Mouse (Mus musculus) ES-CJ7 (cell line): ENCODE measurements around the gene Terb2.

ENCODE experiments used
- DNase-seq: peaks from one replicate; pipeline ENCODE4 v3.0.0; 2011; ENCODE audit warnings: low read depth, low spot score

Terb2 gene

GRCm38 (mm10) chr2:122233341-122233740, 47.3 kb downstream of the Terb2 start:
- DNase-seq: peak; percentile 40

GRCm38 (mm10) chr2:122233759-122234557, 47.9 kb downstream of the Terb2 start:
- peak; percentile 49 for DNase-seq

GRCm38 (mm10) chr2:122234611-122235288, 48.7 kb downstream of the Terb2 start, which contains the start of gene Sord:
Sord (plus strand) TSS chr2:122234749.
- DNase-seq: peak; percentile 74

GRCm38 (mm10) chr2:122235425-122235824, 49.4 kb downstream of the Terb2 start:
- no peak for DNase-seq

- DNase-seq: no peak
These were observed 50.2 kb downstream of the Terb2 start for GRCm38 (mm10) chr2:122236321-122236720.

- no peak for DNase-seq
These were observed 51.9 kb downstream of the Terb2 start for GRCm38 (mm10) chr2:122237891-122238470.

- no peak for DNase-seq
These were observed 54.7 kb downstream of the Terb2 start for GRCm38 (mm10) chr2:122240735-122241134.

- no peak for DNase-seq
These were observed 55.2 kb downstream of the Terb2 start for GRCm38 (mm10) chr2:122241226-122241625.

- DNase-seq: no peak
These were observed 55.9 kb downstream of the Terb2 start for GRCm38 (mm10) chr2:122241935-122242334.

- DNase-seq: peak; percentile 85
These were observed 57.6 kb downstream of the Terb2 start for GRCm38 (mm10) chr2:122243671-122244131.

- DNase-seq: no peak
These were observed 61.7 kb downstream of the Terb2 start for GRCm38 (mm10) chr2:122247786-122248185.

GRCm38 (mm10) chr2:122255997-122256396, 69.9 kb downstream of the Terb2 start:
- no peak for DNase-seq
